Mouse (Mus musculus) limb, embryonic 10.5 days (tissue): ENCODE results near the gene Ikzf2. TPM values are rescaled to one million over a fixed set of nuclear protein-coding genes. Genes with fewer than 3 reads are reported as not detected.

Experiments used
- DNase-seq: peaks from one replicate; pipeline ENCODE4 v3.0.0-alpha.2; 2017; ENCODE audit warnings: low spot score
- H3K27ac ChIP-seq: fragments of 300-500 bp; sonication (generic); 2 replicates; pipeline ENCODE4 v1.5.1; 2016; ENCODE audit warnings: mild to moderate bottlenecking
- H3K27me3 ChIP-seq: fragments of 300-500 bp; sonication (generic); 2 replicates; pipeline ENCODE4 v1.6.1; 2016; ENCODE audit warnings: low read depth, mild to moderate bottlenecking; ENCODE audit not compliant: poor library complexity, severe bottlenecking
- H3K36me3 ChIP-seq: fragments of 300-500 bp; sonication (generic); 2 replicates; pipeline ENCODE4 v1.6.1; 2016; ENCODE audit warnings: mild to moderate bottlenecking, moderate library complexity
- H3K4me1 ChIP-seq: fragments of 300-500 bp; sonication (generic); 2 replicates; pipeline ENCODE4 v1.6.1; 2016
- H3K4me3 ChIP-seq: fragments of 300-500 bp; sonication (generic); 2 replicates; pipeline ENCODE4 v1.5.1; 2016; ENCODE audit warnings: mild to moderate bottlenecking, moderate library complexity
- H3K9me3 ChIP-seq: fragments of 300-500 bp; sonication (generic); replicated peaks from 2 replicates; pipeline ENCODE4 v1.6.1; 2016; ENCODE audit warnings: mild to moderate bottlenecking
- WGBS: fragments of 180-500 bp; shearing (Covaris S2); methylation state at CpG from one replicate; pipeline ENCODE4 v1.1.7; 2016; 5-methylcytosine and 5-hydroxymethylcytosine counted together
- polyA plus RNA-seq: library from polyadenylated mRNA; unstranded; fragments of >200 nt; fragmentation: Nextera tagmentation; extraction: Ambion mirVana; gene quantifications from 2 replicates; pipeline ENCODE4 v1.2.1, GENCODE M21; 2016

Ikzf2 gene
- polyA plus RNA-seq, 1 experiment from 2014 or later, result 3.1 TPM

GRCm38 (mm10) chr1:69488625-69489024 lies 198.4 kb downstream of the Ikzf2 start:
- H3K4me1 ChIP-seq, result 0 out of 2 replicates have a peak, but pooled peaks cover 6% of the 10 kb centered on the region
- H3K27ac ChIP-seq, result peak overlapping the region; percentile 64
- H3K36me3 ChIP-seq, result no peaks in the 10 kb centered on the region
- DNase-seq, result no peak
- no peaks in the 10 kb centered on the region for H3K27me3 ChIP-seq
- 59% methylated on average over 6 of the region's 6 CpGs for WGBS
- no peaks in the 10 kb centered on the region for H3K9me3 ChIP-seq
- H3K4me3 ChIP-seq, result no peak overlapping the region

Other genes with a start within 250 kb of the Ikzf2 start
- gene Spag16, start 139.7 kb upstream of the Ikzf2 start, polyA plus RNA-seq, result 2.2 TPM in 2 replicates